Mouse (Mus musculus) brain, embryonic 14.5 days (tissue): ENCODE results near the gene Krtap13-1. TPM values are rescaled to one million over a fixed set of nuclear protein-coding genes. Genes with fewer than 3 reads are reported as not detected.

Source experiments
- DNase-seq: peaks from one replicate; pipeline ENCODE4 v3.0.0-alpha.2; 2011; ENCODE audit warnings: low read depth
- CTCF ChIP-seq: fragments of 200-500 bp; IDR thresholded peaks from 2 replicates; pipeline ENCODE4 v1.5.1; 2012; ENCODE audit warnings: inconsistent platforms, mild to moderate bottlenecking, moderate library complexity, borderline replicate concordance; ENCODE audit not compliant: insufficient read depth, insufficient read length; ENCODE audit errors: extremely low read depth
- POLR2A ChIP-seq: fragments of 200-500 bp; IDR thresholded peaks from 2 replicates; pipeline ENCODE4 v1.6.1; 2012; ENCODE audit warnings: mild to moderate bottlenecking, inconsistent platforms, borderline replicate concordance; ENCODE audit not compliant: poor library complexity, insufficient read depth, insufficient read length, severe bottlenecking; ENCODE audit errors: extremely low read depth
- polyA plus RNA-seq: library from polyadenylated mRNA; depleted of rRNA; stranded (reverse); fragments of >200 nt; gene quantifications from 2 replicates; pipeline ENCODE4 v1.2.3, GENCODE M21; 2012; rRNA removed

Gene Krtap13-1
- not detected in 2 replicates for polyA plus RNA-seq

DNA sequence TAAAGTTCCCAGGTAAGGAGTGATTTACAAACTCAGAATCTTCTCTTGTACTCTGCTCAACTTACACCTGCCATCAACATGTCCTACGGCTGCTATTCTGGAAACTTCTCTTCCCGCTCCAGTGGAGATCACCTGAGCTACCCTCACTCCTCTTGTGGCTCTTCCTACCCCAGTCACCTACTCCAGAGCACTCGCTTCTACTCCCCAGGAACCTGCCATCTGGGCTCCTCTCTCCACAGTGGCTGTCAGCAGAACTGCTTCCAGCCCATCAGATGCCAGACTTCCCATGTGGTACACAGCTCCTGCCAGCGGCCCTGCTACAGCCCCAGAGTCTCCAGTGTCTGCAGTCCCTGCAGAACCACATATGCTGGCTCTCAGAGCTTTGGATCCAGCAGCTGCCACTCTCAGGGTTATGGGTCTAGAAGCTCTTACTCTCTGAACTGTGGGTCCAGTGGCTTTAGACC, at the start of gene Krtap13-1:
TSS of gene Krtap13-1 (plus strand) at position 51 of the 464 bp plus-strand sequence.
- TF ChIP-seq CTCF (no peak), POLR2A (no peak)
- peak; percentile 24 for DNase-seq

DNA sequence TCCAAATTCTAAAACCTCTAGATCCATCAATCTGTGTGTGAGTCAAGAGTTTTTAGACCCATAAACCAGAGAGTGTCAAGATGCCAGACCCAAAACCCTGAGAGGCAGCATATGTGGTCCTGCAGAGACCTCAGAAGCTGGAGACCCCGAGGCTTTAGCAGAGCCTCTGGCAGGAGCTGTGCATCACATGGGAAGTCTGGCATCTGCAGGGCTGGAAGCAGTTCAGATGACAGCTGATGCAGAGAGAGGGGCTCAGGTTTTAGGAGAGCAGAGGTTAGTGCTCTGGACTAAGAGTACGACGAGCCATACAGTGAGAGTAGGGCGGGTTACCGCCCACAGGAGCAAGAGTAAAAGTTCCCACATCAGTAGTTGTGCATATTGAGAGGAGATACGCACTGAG, 49.6 kb upstream of the Krtap13-1 start:
- DNase-seq = no peak
- no peak for TF ChIP-seq POLR2A
- no peak for TF ChIP-seq CTCF

DNA sequence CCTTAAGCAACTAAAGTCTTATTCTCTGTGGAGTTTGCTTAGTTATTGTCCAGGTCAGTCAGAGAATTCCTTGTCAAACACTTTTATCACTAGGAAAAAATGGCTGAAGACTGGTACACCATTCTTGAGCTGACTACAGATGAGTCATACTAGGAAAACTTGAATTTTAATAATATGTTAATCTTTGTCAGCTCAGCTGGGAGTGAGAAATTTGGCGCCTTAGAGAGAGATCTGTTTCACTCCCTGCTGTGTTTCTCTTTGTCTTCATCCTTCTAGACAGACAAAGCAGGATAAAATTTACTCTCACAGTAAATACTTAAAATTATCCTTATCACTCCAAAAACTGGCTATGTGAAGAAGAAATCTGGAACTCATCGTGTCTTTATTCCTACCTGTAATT, 47.4 kb upstream of the Krtap13-1 start:
- peak; percentile 73 for DNase-seq
- no peak for TF ChIP-seq POLR2A

- TF ChIP-seq CTCF = no peak
- no peak for TF ChIP-seq POLR2A
Measured at GRCm38 (mm10) chr16:88696256-88696655, 32.4 kb upstream of the Krtap13-1 start.

GRCm38 (mm10) chr16:88701072-88701864, 27.4 kb upstream of the Krtap13-1 start:
- TF ChIP-seq CTCF = no peak
- no peak for TF ChIP-seq POLR2A
- DNase-seq = peak; percentile 37

More at GRCm38 (mm10) chr16:88696256-88696655, 32.4 kb upstream of the Krtap13-1 start:
- DNase-seq = no peak

DNA sequence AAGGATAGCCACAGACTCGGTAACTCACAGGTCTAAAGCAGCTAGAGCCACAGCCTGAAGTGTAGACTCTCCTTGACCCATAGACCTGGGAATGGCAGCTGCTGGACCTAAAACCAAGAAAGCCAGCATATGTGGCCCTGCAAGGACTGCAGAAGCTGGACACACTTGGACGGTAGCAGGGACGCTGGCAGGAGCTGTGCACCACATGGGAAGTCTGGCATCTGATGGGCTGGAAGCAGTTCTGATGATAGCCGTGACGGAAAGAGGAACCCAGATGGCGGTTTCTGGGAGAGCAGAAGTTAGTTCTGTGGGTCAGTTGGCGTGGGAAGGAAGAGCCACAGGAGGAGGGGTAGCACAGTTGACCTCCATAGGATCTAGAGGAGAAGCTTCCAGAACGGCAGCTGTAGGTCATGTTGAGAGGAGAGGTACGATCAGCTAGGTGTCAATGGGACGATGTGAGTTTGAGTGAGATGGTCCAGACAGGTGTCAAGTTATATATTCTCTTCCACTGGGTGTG, 21.1 kb upstream of the Krtap13-1 start, which contains the start of gene 2310061N02Rik:
TSS of gene 2310061N02Rik (minus strand) at position 467 of the 517 bp plus-strand sequence.
- DNase-seq = no peak
- no peak for TF ChIP-seq CTCF
- no peak for TF ChIP-seq POLR2A

DNA sequence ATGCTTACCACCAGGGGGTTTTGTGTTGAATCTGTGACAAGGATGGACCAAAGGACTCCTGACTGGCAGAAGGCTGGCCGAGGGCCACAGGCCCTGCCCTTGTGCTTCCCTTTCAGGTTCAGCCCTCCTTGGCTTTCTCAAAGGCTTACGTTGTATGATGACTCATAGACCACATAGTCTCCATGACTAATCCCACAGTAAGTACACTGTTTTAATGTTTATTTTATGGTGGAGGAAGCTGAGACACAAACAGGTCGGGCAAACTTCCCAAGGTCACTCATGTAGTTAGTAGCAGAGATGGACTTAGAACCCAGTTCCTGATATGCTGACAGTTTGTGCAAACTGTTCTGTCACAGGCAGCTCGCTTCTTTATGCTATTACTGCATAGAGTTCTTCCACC, 17.9 kb upstream of the Krtap13-1 start:
- TF ChIP-seq POLR2A = no peak
- TF ChIP-seq CTCF = no peak
- DNase-seq = no peak

DNA sequence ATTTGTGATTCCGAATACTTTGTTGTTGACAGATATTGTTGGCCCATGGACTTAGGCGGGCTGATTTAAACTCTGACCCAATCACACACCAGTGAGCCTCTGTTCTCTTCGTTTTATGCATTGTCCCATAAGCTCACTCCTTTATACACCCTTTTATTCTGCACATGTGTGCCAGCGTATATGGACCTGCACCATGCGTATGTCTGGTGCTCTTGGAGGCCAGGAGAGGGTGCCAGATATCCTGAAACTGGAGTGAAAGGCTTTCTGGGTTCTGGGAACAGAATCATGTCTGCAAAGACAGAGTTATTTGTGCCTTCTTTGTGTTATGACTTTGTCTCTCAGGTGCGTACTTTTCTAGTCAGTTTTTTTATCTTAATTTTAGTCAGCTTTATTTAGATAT, 17.4 kb upstream of the Krtap13-1 start:
- DNase-seq = peak; percentile 43
- TF ChIP-seq CTCF (peak; percentile 40; the same call in 1 of the 2 replicates), POLR2A (no peak)

GRCm38 (mm10) chr16:88716549-88716948, 12.1 kb upstream of the Krtap13-1 start:
- no peak for DNase-seq
- TF ChIP-seq CTCF (no peak), POLR2A (no peak)

- no peak for DNase-seq
- TF ChIP-seq POLR2A = no peak
- no peak for TF ChIP-seq CTCF
Measured at GRCm38 (mm10) chr16:88720031-88720430, 8.6 kb upstream of the Krtap13-1 start.

GRCm38 (mm10) chr16:88735391-88735790, 6.7 kb downstream of the Krtap13-1 start:
- TF ChIP-seq CTCF = no peak
- TF ChIP-seq POLR2A = no peak
- peak; percentile 54 for DNase-seq
